Comparison of ENCODE assay signal across 12 mouse cellular contexts in genomic region chr5:66474153-66474552, GRCm38 (mm10).
DNase-seq lines count a peak whose midpoint lies in the region; ATAC-seq and TF ChIP-seq lines count a peak whose summit lies in the region.
"Had no signal": no experiment of that assay in that cellular context is flagged by ENCODE, and none has a peak within 500 bp of the region (broad histone marks: within the 10 kb centered on the region; RNA-seq: fewer than 3 reads in every experiment).

No protein-coding gene starts in this region.

- H3K27ac ChIP-seq in embryonic facial prominence, embryonic 12.5 days = no peak overlapping the region
- H3K27ac ChIP-seq in hindbrain, embryonic 11.5 days (ENCODE audit: low read depth, low read length) = no peak overlapping the region
- H3K27ac ChIP-seq in midbrain, embryonic 11.5 days (ENCODE audit: low read depth, low read length) = no peak overlapping the region
- H3K27ac ChIP-seq: liver, embryonic 14.5 days had no signal

- 83% methylated on average over 11 of the region's 11 CpGs for WGBS in embryonic facial prominence, embryonic 12.5 days
- 73% methylated on average over 11 of the region's 11 CpGs for WGBS in hindbrain, embryonic 11.5 days
- WGBS in midbrain, embryonic 11.5 days = 77% methylated on average over 11 of the region's 11 CpGs

- no peaks in the 10 kb centered on the region for H3K9me3 ChIP-seq in embryonic facial prominence, embryonic 12.5 days
- H3K9me3 ChIP-seq in hindbrain, embryonic 11.5 days (ENCODE audit: control insufficient read depth, low read length) = no peaks in the 10 kb centered on the region
- H3K9me3 ChIP-seq in midbrain, embryonic 11.5 days (ENCODE audit: control insufficient read depth, low read length) = no peaks in the 10 kb centered on the region

- no peak overlapping the region for H3K9ac ChIP-seq in embryonic facial prominence, embryonic 12.5 days
- H3K9ac ChIP-seq in hindbrain, embryonic 11.5 days (ENCODE audit: low read depth, low read length) = no peak overlapping the region
- no peak overlapping the region for H3K9ac ChIP-seq in midbrain, embryonic 11.5 days (ENCODE audit: low read length)
- H3K9ac ChIP-seq: liver, embryonic 14.5 days had no signal

- peak; percentile 36 for DNase-seq in brain, embryonic 14.5 days (ENCODE audit: low read depth)
- no peak for DNase-seq in hindbrain, embryonic 11.5 days (ENCODE audit: low spot score)
- no peak for DNase-seq in midbrain, embryonic 11.5 days (ENCODE audit: low spot score, missing footprints)
- DNase-seq in adrenal gland, postnatal 10 days = no peak
- DNase-seq in lung, postnatal 25 days (ENCODE audit: low spot score) = no peak
- no peak for DNase-seq in urinary bladder, postnatal 25 days (ENCODE audit: low spot score)
- no peak for DNase-seq in urinary bladder, postnatal 10 days (ENCODE audit: low spot score)
- DNase-seq: cerebellum, adult 2 months; lung, postnatal 14 days; thymus, postnatal 36 days had no signal

- no peak overlapping the region for H3K4me2 ChIP-seq in embryonic facial prominence, embryonic 12.5 days (replicated peaks)
- H3K4me2 ChIP-seq in hindbrain, embryonic 11.5 days (replicated peaks; ENCODE audit: low read depth, low read length) = no peak overlapping the region
- H3K4me2 ChIP-seq in midbrain, embryonic 11.5 days = no peak overlapping the region

- 0 out of 2 replicates have a peak, but pooled peaks have one; percentile 69 for ATAC-seq in embryonic facial prominence, embryonic 12.5 days (ENCODE audit: insufficient number of reproducible peaks, insufficient read depth, low FRiP score, low TSS enrichment)
- ATAC-seq in hindbrain, embryonic 11.5 days (ENCODE audit: low FRiP score) = peak; percentile 57
- ATAC-seq in midbrain, embryonic 11.5 days (ENCODE audit: low FRiP score) = peak; percentile 46; the same call in 1 of the 2 replicates

- no peak overlapping the region for H3K4me3 ChIP-seq in embryonic facial prominence, embryonic 12.5 days
- no peak overlapping the region for H3K4me3 ChIP-seq in hindbrain, embryonic 11.5 days (ENCODE audit: low read depth, low read length)
- no peak overlapping the region for H3K4me3 ChIP-seq in midbrain, embryonic 11.5 days (ENCODE audit: low read depth, low read length)

- H3K27me3 ChIP-seq in embryonic facial prominence, embryonic 12.5 days = no peaks in the 10 kb centered on the region
- H3K27me3 ChIP-seq in hindbrain, embryonic 11.5 days (ENCODE audit: control insufficient read depth, insufficient read depth, low read length) = no peaks in the 10 kb centered on the region
- no peaks in the 10 kb centered on the region for H3K27me3 ChIP-seq in midbrain, embryonic 11.5 days (ENCODE audit: control insufficient read depth, insufficient read depth, low read length)

- no peaks in the 10 kb centered on the region for H3K4me1 ChIP-seq in embryonic facial prominence, embryonic 12.5 days
- no peaks in the 10 kb centered on the region for H3K4me1 ChIP-seq in hindbrain, embryonic 11.5 days (replicated peaks; ENCODE audit: control insufficient read depth, insufficient read depth, low read length)
- peaks cover 5% of the 10 kb centered on the region; the same call in 1 of the 2 replicates for H3K4me1 ChIP-seq in midbrain, embryonic 11.5 days (ENCODE audit: control insufficient read depth, insufficient read depth, low read length)

- TF ChIP-seq CTCF in brain, embryonic 14.5 days (IDR thresholded peaks at IDR 0.05; ENCODE audit: borderline replicate concordance, extremely low read depth, insufficient read depth, insufficient read length) = no peak

- TF ChIP-seq POLR2A in brain, embryonic 14.5 days (IDR thresholded peaks at IDR 0.05; ENCODE audit: borderline replicate concordance, extremely low read depth, insufficient read depth, insufficient read length, poor library complexity, severe bottlenecking) = no peak

- H3K36me3 ChIP-seq in embryonic facial prominence, embryonic 12.5 days = no peaks in the 10 kb centered on the region
- H3K36me3 ChIP-seq in hindbrain, embryonic 11.5 days (ENCODE audit: control insufficient read depth, insufficient read depth, low read length) = no peaks in the 10 kb centered on the region
- H3K36me3 ChIP-seq in midbrain, embryonic 11.5 days (ENCODE audit: control insufficient read depth, insufficient read depth, low read length) = no peaks in the 10 kb centered on the region
